ENCODE assay signal across 18 mouse cellular contexts in genomic region chr10:117185399-117186089, GRCm38 (mm10). TPM values are rescaled to one million over a fixed set of nuclear protein-coding genes. Genes with fewer than 3 reads are reported as not detected.
"Had no signal": no experiment of that assay in that cellular context is flagged by ENCODE, and none has a peak within 500 bp of the region (broad histone marks: within the 10 kb centered on the region; RNA-seq: fewer than 3 reads in every experiment).

No protein-coding gene starts in this region.

- H3K36me3 ChIP-seq: limb, embryonic 15.5 days; midbrain, embryonic 12.5 days had no signal

- H3K9ac ChIP-seq: limb, embryonic 15.5 days; midbrain, embryonic 12.5 days had no signal

- H3K4me2 ChIP-seq: limb, embryonic 15.5 days; midbrain, embryonic 12.5 days had no signal

- H3K4me1 ChIP-seq: limb, embryonic 15.5 days; midbrain, embryonic 12.5 days had no signal

- H3K9me3 ChIP-seq: limb, embryonic 15.5 days; midbrain, embryonic 12.5 days had no signal

- H3K27me3 ChIP-seq: limb, embryonic 15.5 days; midbrain, embryonic 12.5 days had no signal

- DNase-seq: kidney, adult 8-10 months; kidney, postnatal 25 days; layer of hippocampus, postnatal 36 days; lung, adult 18-20 months; right cerebral cortex, adult 18-20 months; right cerebral cortex, postnatal 25 days; thymus, adult 18-20 months; thymus, postnatal 25 days had no signal

- H3K4me3 ChIP-seq: limb, embryonic 15.5 days; midbrain, embryonic 12.5 days had no signal

- H3K27ac ChIP-seq: limb, embryonic 15.5 days; midbrain, embryonic 12.5 days had no signal

RNA-seq across cellular contexts. Expression of gene 9530003J23Rik, which starts 53.0 kb away (rescaled TPM):
- total RNA-seq: layer of hippocampus, postnatal 36 days; left cerebral cortex, adult 8-10 months; left cerebral cortex, postnatal 25 days; megakaryocyte-erythroid progenitor cell, adult 5-6 weeks; midbrain, postnatal 0 days had no signal
- polyA plus RNA-seq: kidney, embryonic 16.5 days; limb, embryonic 15.5 days; midbrain, embryonic 12.5 days; neural tube, embryonic 14.5 days; small intestine, adult 2 months; urinary bladder, adult 2 months had no signal
